10 mouse cellular contexts compared by ENCODE assay signal in the genomic region with DNA sequence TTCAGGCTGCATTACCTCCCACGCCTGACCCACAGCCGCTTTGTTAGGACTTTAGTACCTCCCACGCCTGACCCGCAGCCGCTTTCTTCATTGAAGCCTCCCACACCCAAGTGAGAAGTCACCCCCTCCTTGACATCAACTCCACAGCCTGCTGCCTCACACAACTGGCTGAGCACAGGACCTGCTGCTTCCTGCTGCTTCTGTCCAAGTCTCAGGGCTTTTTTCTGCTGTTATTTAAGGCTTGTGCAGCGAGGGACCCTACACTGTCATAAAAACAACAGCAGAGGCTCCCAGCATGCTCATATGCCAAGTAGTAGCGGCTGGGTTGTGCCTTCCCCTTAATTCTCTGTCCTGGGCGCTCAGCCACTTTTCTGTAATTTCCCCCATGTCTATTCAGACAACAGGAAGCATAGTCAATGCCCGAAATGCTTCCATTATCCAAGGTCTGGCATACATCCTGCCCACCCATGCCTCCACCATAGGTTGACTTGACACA. TPM values are rescaled to one million over a fixed set of nuclear protein-coding genes. Genes with fewer than 3 reads are reported as not detected.
DNase-seq lines count a peak whose midpoint lies in the region; ATAC-seq and TF ChIP-seq lines count a peak whose summit lies in the region.
"Had no signal": no experiment of that assay in that cellular context is flagged by ENCODE, and none has a peak within 500 bp of the region (broad histone marks: within the 10 kb centered on the region; RNA-seq: fewer than 3 reads in every experiment).

No protein-coding gene starts in this region.

- peak overlapping the region; percentile 76 for H3K27ac ChIP-seq in hindbrain, embryonic 13.5 days
- no peak overlapping the region for H3K27ac ChIP-seq in hindbrain, embryonic 11.5 days (ENCODE audit: low read depth, low read length)
- H3K27ac ChIP-seq in forebrain, embryonic 15.5 days (replicated peaks): peak overlapping the region; percentile 72
- H3K27ac ChIP-seq in limb, embryonic 14.5 days (replicated peaks; ENCODE audit: low read depth, low read length): 0 out of 2 replicates have a peak overlapping the region, but pooled peaks have one; percentile 13
- H3K27ac ChIP-seq: midbrain, embryonic 12.5 days had no signal

- H3K9ac ChIP-seq in hindbrain, embryonic 13.5 days: 0 out of 2 replicates have a peak overlapping the region, but pooled peaks have one; percentile 35
- H3K9ac ChIP-seq in hindbrain, embryonic 11.5 days (ENCODE audit: low read depth, low read length): no peak overlapping the region
- no peak overlapping the region for H3K9ac ChIP-seq in forebrain, embryonic 15.5 days (replicated peaks)
- H3K9ac ChIP-seq in limb, embryonic 14.5 days (ENCODE audit: low read depth, low read length, severe bottlenecking): no peak overlapping the region
- H3K9ac ChIP-seq: midbrain, embryonic 12.5 days had no signal

- H3K9me3 ChIP-seq in hindbrain, embryonic 13.5 days: no peaks in the 10 kb centered on the region
- H3K9me3 ChIP-seq in hindbrain, embryonic 11.5 days (ENCODE audit: control insufficient read depth, low read length): no peaks in the 10 kb centered on the region
- H3K9me3 ChIP-seq in forebrain, embryonic 15.5 days: no peaks in the 10 kb centered on the region
- no peaks in the 10 kb centered on the region for H3K9me3 ChIP-seq in limb, embryonic 14.5 days (ENCODE audit: control insufficient read depth, low read length)
- H3K9me3 ChIP-seq: midbrain, embryonic 12.5 days had no signal

- no peak for TF ChIP-seq POLR2A in limb, embryonic 14.5 days (IDR thresholded peaks at IDR 0.05; ENCODE audit: borderline replicate concordance, extremely low read depth, insufficient read depth, insufficient read length)

- H3K4me1 ChIP-seq in hindbrain, embryonic 13.5 days (replicated peaks): peaks cover 10% of the 10 kb centered on the region
- H3K4me1 ChIP-seq in hindbrain, embryonic 11.5 days (replicated peaks; ENCODE audit: control insufficient read depth, insufficient read depth, low read length): no peaks in the 10 kb centered on the region
- H3K4me1 ChIP-seq in forebrain, embryonic 15.5 days: peaks cover 11% of the 10 kb centered on the region
- no peaks in the 10 kb centered on the region for H3K4me1 ChIP-seq in limb, embryonic 14.5 days (ENCODE audit: control insufficient read depth, insufficient read depth, low read length)

- no peaks in the 10 kb centered on the region for H3K27me3 ChIP-seq in hindbrain, embryonic 13.5 days
- H3K27me3 ChIP-seq in hindbrain, embryonic 11.5 days (ENCODE audit: control insufficient read depth, insufficient read depth, low read length): no peaks in the 10 kb centered on the region
- no peaks in the 10 kb centered on the region for H3K27me3 ChIP-seq in forebrain, embryonic 15.5 days
- no peaks in the 10 kb centered on the region for H3K27me3 ChIP-seq in limb, embryonic 14.5 days (ENCODE audit: control insufficient read depth, insufficient read depth, low read length)
- H3K27me3 ChIP-seq: midbrain, embryonic 12.5 days had no signal

- 57% methylated on average over 9 of the region's 9 CpGs for WGBS in hindbrain, embryonic 13.5 days
- WGBS in hindbrain, embryonic 11.5 days: 70% methylated on average over 9 of the region's 9 CpGs
- WGBS in forebrain, embryonic 15.5 days: 51% methylated on average over 9 of the region's 9 CpGs
- 70% methylated on average over 9 of the region's 9 CpGs for WGBS in limb, embryonic 14.5 days

- no peak for DNase-seq in hindbrain, embryonic 11.5 days (ENCODE audit: low spot score)
- peak; percentile 54 for DNase-seq in CD4-positive, CD25-positive, alpha-beta regulatory T cell, adult 2 months (ENCODE audit: low read depth, low spot score)
- no peak for DNase-seq in limb, embryonic 14.5 days (ENCODE audit: low spot score)
- no peak for DNase-seq in natural killer cell, adult 2 months (ENCODE audit: low spot score in 2 of 2)
- no peak for DNase-seq in thymus, adult 18-20 months
- no peak for DNase-seq in adrenal gland, adult (ENCODE audit: inconsistent age in 2 of 2, low spot score in 1 of 2)
- DNase-seq: cerebellum, postnatal 36 days had no signal

- no peak overlapping the region for H3K4me3 ChIP-seq in hindbrain, embryonic 13.5 days
- H3K4me3 ChIP-seq in hindbrain, embryonic 11.5 days (ENCODE audit: low read depth, low read length): no peak overlapping the region
- H3K4me3 ChIP-seq in forebrain, embryonic 15.5 days: no peak overlapping the region
- H3K4me3 ChIP-seq in limb, embryonic 14.5 days (replicated peaks; ENCODE audit: low read length): no peak overlapping the region
- H3K4me3 ChIP-seq: midbrain, embryonic 12.5 days had no signal

- peaks cover 18% of the 10 kb centered on the region for H3K36me3 ChIP-seq in hindbrain, embryonic 13.5 days
- no peaks in the 10 kb centered on the region for H3K36me3 ChIP-seq in hindbrain, embryonic 11.5 days (ENCODE audit: control insufficient read depth, insufficient read depth, low read length)
- H3K36me3 ChIP-seq in forebrain, embryonic 15.5 days: peaks cover 9% of the 10 kb centered on the region; the same call in 1 of the 2 replicates
- H3K36me3 ChIP-seq in limb, embryonic 14.5 days (ENCODE audit: control insufficient read depth, insufficient read depth, low read length): peaks cover 92% of the 10 kb centered on the region
- H3K36me3 ChIP-seq: midbrain, embryonic 12.5 days had no signal

- ATAC-seq in hindbrain, embryonic 13.5 days (ENCODE audit: low FRiP score): no peak
- ATAC-seq in hindbrain, embryonic 11.5 days (ENCODE audit: low FRiP score): no peak
- ATAC-seq in forebrain, embryonic 15.5 days (replicated peaks): 0 out of 2 replicates have a peak, but pooled peaks have one; percentile 23
- no peak for ATAC-seq in limb, embryonic 14.5 days (ENCODE audit: low FRiP score, low read depth)

- no peak overlapping the region for H3K4me2 ChIP-seq in hindbrain, embryonic 13.5 days
- H3K4me2 ChIP-seq in hindbrain, embryonic 11.5 days (replicated peaks; ENCODE audit: low read depth, low read length): no peak overlapping the region
- peak overlapping the region; percentile 13; the same call in 1 of the 2 replicates for H3K4me2 ChIP-seq in forebrain, embryonic 15.5 days (replicated peaks)
- H3K4me2 ChIP-seq in limb, embryonic 14.5 days (replicated peaks; ENCODE audit: low read depth, low read length, severe bottlenecking): no peak overlapping the region
- H3K4me2 ChIP-seq: midbrain, embryonic 12.5 days had no signal

RNA-seq across cellular contexts. Expression of a gene that starts 15.0 kb away (rescaled TPM):
- 73.6 and 74.3 TPM in 2 replicates for polyA plus RNA-seq in hindbrain, embryonic 13.5 days (2015; fragmentation: Nextera tagmentation; extraction: Ambion mirVana)
- 61.6 and 66.6 TPM in 2 replicates for polyA plus RNA-seq in hindbrain, embryonic 11.5 days (2014; fragmentation: Nextera tagmentation; extraction: Ambion mirVana)
- 69.4 and 69.7 TPM in 2 replicates for polyA plus RNA-seq in forebrain, embryonic 15.5 days (2015; fragmentation: Nextera tagmentation; extraction: Ambion mirVana)
- 75.1 and 89.2 TPM in 2 replicates for polyA plus RNA-seq in limb, embryonic 14.5 days (2012; rRNA removed)
- polyA plus RNA-seq in limb, embryonic 14.5 days (2014; fragmentation: Nextera tagmentation; extraction: Ambion mirVana): 84.9 and 85.8 TPM in 2 replicates
